Mouse (Mus musculus): ENCODE results near the gene S100a3. TPM values are rescaled to one million over a fixed set of nuclear protein-coding genes. Genes with fewer than 3 reads are reported as not detected.

The S100a3 gene
- polyA plus RNA-seq, 1 experiment = not detected

DNA sequence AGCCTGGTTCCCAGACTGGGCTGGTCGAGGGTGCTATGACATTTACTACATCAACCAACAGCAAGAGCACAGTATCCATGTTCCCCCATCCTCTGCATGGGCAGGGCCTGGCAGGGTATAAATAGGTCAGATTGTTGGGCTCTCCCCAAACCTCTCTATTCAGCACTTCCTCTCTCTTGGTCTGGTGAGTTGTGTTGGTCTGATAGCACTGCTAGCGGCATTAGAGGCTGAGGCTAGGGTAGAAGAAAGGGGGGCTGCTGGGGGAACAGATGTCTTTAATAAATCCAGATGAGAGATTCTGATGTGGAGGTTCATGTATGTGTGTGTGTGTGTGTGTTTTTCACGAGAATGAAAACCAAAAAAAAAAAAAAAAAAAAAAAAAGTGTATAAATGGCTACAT, 43.2 kb downstream of the S100a3 start, which contains the start of gene S100a4:
Gene S100a4 (plus strand): TSS at position 149 of the 400 bp plus-strand sequence.
- H3K4me1 ChIP-seq (ENCODE audit: control insufficient read depth, insufficient read depth, low read length) = peaks cover 38% of the 10 kb centered on the region
- no peak within 1 kb of the TSS for H3K4me3 ChIP-seq (ENCODE audit: insufficient read depth, low read depth, low read length)
- 41% methylated on average over 3 of the region's 3 CpGs for WGBS
- no peak for TF ChIP-seq POLR2A (IDR thresholded peaks at IDR 0.05; ENCODE audit: insufficient read depth, low read depth, low read length)
- no peak for TF ChIP-seq CTCF (IDR thresholded peaks at IDR 0.05; ENCODE audit: insufficient read depth, low read depth, low read length)
- H3K27ac ChIP-seq (ENCODE audit: insufficient read depth, low read depth, low read length) = peak within 1 kb of the TSS; percentile 27; the same call in 1 of the 2 replicates

DNA sequence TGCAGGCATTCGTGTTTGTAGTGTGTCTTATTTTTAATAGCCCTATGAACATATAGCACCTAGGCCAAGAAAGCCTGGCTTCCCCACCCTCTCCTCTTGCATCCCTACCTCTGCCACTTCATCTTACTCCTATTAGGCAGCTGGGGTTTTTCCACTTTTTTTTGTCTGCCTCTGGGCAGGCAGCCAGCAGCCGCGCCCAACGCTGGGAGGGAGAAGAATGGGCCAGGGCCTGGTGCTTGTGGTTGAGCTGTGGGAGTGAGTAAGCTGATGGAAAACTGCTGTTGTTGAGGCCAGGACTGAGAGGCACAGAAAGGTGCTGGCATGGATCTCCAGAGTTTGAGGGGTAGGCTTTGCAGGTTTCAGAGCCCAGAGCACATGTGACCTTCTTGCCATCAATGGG, 44.0 kb downstream of the S100a3 start:
- TF ChIP-seq CTCF (IDR thresholded peaks at IDR 0.05; ENCODE audit: insufficient read depth, low read depth, low read length) (no peak), POLR2A (IDR thresholded peaks at IDR 0.05; ENCODE audit: insufficient read depth, low read depth, low read length) (no peak)
- Histone ChIP-seq H3K27ac (ENCODE audit: insufficient read depth, low read depth, low read length) (peak overlapping the region; percentile 27; the same call in 1 of the 2 replicates), H3K4me3 (ENCODE audit: insufficient read depth, low read depth, low read length) (no peak overlapping the region), H3K4me1 (ENCODE audit: control insufficient read depth, insufficient read depth, low read length) (peaks cover 36% of the 10 kb centered on the region)
- WGBS = 6% methylated on average over 4 of the region's 4 CpGs

DNA sequence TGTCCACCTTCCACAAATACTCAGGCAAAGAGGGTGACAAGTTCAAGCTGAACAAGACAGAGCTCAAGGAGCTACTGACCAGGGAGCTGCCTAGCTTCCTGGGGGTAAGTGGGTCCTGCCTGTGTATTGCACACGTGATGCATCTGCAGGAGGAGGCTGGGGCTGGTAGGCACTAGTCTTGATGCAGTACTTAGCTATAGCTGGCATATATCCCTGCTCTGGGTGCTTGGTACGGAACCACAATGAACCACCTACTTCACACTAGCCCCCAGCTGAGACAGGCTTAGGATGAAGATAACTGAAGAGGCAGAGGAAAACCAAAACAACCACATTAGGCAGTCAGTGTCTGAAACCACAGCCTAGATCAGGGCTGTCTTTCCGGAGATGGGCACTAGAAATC, 44.7 kb downstream of the S100a3 start:
- TF ChIP-seq POLR2A (IDR thresholded peaks at IDR 0.05; ENCODE audit: insufficient read depth, low read depth, low read length) = no peak
- H3K4me3 ChIP-seq (ENCODE audit: insufficient read depth, low read depth, low read length) = no peak overlapping the region
- no peak overlapping the region for H3K27ac ChIP-seq (ENCODE audit: insufficient read depth, low read depth, low read length)
- WGBS = 77% methylated on average over 3 of the region's 3 CpGs
- peaks cover 32% of the 10 kb centered on the region for H3K4me1 ChIP-seq (ENCODE audit: control insufficient read depth, insufficient read depth, low read length)

DNA sequence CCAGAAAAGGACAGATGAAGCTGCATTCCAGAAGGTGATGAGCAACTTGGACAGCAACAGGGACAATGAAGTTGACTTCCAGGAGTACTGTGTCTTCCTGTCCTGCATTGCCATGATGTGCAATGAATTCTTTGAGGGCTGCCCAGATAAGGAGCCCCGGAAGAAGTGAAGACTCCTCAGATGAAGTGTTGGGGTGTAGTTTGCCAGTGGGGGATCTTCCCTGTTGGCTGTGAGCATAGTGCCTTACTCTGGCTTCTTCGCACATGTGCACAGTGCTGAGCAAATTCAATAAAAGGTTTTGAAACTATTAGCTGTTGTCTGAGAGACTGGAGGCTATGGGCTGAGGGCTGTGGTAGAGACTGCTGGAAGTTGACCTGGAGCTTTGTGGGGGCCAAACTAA, 45.4 kb downstream of the S100a3 start:
- Histone ChIP-seq H3K4me3 (ENCODE audit: insufficient read depth, low read depth, low read length) (no peak overlapping the region), H3K27ac (ENCODE audit: insufficient read depth, low read depth, low read length) (no peak overlapping the region), H3K4me1 (ENCODE audit: control insufficient read depth, insufficient read depth, low read length) (peaks cover 25% of the 10 kb centered on the region)
- WGBS = 90% methylated on average over 2 of the region's 2 CpGs
- no peak for TF ChIP-seq CTCF (IDR thresholded peaks at IDR 0.05; ENCODE audit: insufficient read depth, low read depth, low read length)
- TF ChIP-seq POLR2A (IDR thresholded peaks at IDR 0.05; ENCODE audit: insufficient read depth, low read depth, low read length) = no peak

DNA sequence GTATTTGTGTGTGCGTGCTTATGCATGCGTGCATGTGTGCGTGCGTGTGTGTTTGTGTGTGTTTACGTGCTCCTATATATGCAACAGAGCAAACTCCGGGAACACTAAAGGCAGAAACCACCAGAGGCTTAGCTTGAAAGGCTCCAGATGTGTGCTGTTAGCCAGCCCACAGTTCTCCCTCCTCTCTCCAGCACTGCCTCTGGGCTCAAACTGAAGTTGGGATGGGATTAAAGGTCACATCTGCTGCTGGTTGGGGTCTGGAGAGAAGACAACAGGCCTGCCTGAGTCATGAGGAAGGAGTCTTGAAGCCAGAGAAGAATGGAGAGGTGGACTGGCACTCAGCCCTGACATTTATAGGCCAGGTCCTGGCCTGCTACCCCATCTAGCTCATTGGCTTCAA, 45.8 kb downstream of the S100a3 start:
- Histone ChIP-seq H3K27ac (ENCODE audit: insufficient read depth, low read depth, low read length) (no peak overlapping the region), H3K4me1 (ENCODE audit: control insufficient read depth, insufficient read depth, low read length) (peaks cover 23% of the 10 kb centered on the region), H3K4me3 (ENCODE audit: insufficient read depth, low read depth, low read length) (no peak overlapping the region)
- WGBS = 88% methylated on average over 6 of the region's 6 CpGs
- TF ChIP-seq POLR2A (IDR thresholded peaks at IDR 0.05; ENCODE audit: insufficient read depth, low read depth, low read length) (no peak), CTCF (IDR thresholded peaks at IDR 0.05; ENCODE audit: insufficient read depth, low read depth, low read length) (no peak)

DNA sequence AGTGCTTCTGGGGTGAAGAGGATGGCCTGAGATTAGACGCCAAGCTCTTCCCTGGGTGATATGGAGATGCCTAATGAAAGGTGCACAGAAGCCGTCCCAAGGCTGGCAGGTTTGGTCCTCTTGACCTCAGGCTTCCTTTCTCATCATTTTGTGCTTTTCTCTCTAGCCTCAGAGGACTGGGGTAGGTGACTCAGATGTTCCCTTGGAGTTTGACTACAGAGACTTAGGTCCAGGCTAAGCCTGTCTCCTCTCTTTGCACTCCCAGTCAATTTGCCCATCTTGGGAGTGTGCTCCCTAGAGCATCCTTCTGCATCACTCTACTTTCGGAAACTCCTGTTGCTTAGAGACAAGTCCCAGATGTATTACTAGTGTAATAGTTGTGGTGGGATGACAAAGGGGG, 47.0 kb downstream of the S100a3 start:
- H3K27ac ChIP-seq (ENCODE audit: insufficient read depth, low read depth, low read length) = no peak overlapping the region
- no peak for TF ChIP-seq CTCF (IDR thresholded peaks at IDR 0.05; ENCODE audit: insufficient read depth, low read depth, low read length)
- no peak for TF ChIP-seq POLR2A (IDR thresholded peaks at IDR 0.05; ENCODE audit: insufficient read depth, low read depth, low read length)
- H3K4me3 ChIP-seq (ENCODE audit: insufficient read depth, low read depth, low read length) = no peak overlapping the region
- 89% methylated on average over 3 of the region's 3 CpGs for WGBS
- H3K4me1 ChIP-seq (ENCODE audit: control insufficient read depth, insufficient read depth, low read length) = peaks cover 19% of the 10 kb centered on the region

DNA sequence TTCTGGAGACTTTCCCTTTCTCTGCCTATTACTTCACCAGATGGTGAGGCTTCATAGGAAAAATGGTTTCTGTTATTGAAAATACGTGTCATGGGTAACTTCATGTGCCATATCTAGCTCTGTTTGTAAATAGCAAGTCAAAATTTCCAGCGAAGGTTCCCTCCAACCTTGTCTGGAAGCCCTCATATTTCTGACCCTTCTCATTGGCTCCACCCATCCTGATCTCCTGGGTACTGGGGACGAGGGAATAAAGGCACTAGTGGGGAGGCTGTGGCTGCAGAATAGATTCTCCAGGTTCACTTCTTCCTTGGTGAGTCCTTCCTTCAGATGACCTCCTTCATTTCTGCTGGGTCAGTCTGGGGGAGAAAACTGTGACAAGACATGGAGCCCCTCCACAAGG, 47.8 kb downstream of the S100a3 start, which contains the start of gene S100a5:
Gene S100a5 (plus strand): TSS at position 301 of the 400 bp plus-strand sequence.
- WGBS = 85% methylated on average over 3 of the region's 3 CpGs
- H3K4me3 ChIP-seq (ENCODE audit: insufficient read depth, low read depth, low read length) = no peak within 1 kb of the TSS
- H3K27ac ChIP-seq (ENCODE audit: insufficient read depth, low read depth, low read length) = no peak within 1 kb of the TSS
- TF ChIP-seq POLR2A (IDR thresholded peaks at IDR 0.05; ENCODE audit: insufficient read depth, low read depth, low read length) (no peak), CTCF (IDR thresholded peaks at IDR 0.05; ENCODE audit: insufficient read depth, low read depth, low read length) (no peak)
- H3K4me1 ChIP-seq (ENCODE audit: control insufficient read depth, insufficient read depth, low read length) = peaks cover 25% of the 10 kb centered on the region

DNA sequence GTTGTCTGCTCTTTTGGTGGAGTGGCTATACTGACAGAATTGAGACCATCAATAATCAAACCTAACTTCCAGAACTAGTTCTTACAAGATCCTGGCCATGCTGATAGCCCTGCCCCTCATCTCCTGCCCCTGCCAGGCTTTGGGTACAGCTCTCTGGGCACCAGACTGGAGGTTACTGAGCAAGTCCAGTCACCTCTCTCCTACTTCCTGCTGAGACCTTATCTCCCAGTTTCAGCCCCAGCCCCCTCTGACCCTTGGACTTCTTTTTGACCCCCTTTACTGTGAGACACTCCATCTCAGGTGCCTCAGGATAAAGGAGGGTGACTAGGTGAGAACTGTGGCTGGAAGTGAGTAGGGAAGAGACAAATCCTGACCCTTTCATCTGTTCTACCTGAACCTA, 48.7 kb downstream of the S100a3 start:
- no peak overlapping the region for H3K4me3 ChIP-seq (ENCODE audit: insufficient read depth, low read depth, low read length)
- TF ChIP-seq POLR2A (IDR thresholded peaks at IDR 0.05; ENCODE audit: insufficient read depth, low read depth, low read length) (no peak), CTCF (IDR thresholded peaks at IDR 0.05; ENCODE audit: insufficient read depth, low read depth, low read length) (no peak)
- no peak overlapping the region for H3K27ac ChIP-seq (ENCODE audit: insufficient read depth, low read depth, low read length)
- H3K4me1 ChIP-seq (ENCODE audit: control insufficient read depth, insufficient read depth, low read length) = peaks cover 26% of the 10 kb centered on the region

DNA sequence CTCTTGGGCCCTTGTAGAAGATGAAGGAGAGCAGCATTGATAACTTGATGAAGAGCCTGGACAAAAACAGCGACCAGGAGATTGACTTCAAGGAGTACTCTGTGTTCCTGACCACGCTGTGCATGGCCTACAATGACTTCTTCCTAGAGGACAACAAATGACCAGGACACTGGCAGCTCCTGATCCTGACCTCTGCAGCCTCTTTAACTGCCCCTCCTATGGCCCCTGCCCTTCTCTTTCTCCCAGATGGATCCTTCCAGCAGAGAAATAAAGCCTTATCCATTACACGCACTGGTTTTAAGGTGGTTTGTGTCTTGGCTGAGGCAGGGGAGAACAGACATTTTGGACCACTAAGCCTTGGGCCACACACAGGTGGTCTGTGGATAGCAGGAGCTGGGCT, 51.1 kb downstream of the S100a3 start:
- peaks cover 13% of the 10 kb centered on the region for H3K4me1 ChIP-seq (ENCODE audit: control insufficient read depth, insufficient read depth, low read length)
- TF ChIP-seq POLR2A (IDR thresholded peaks at IDR 0.05; ENCODE audit: insufficient read depth, low read depth, low read length) (no peak), CTCF (IDR thresholded peaks at IDR 0.05; ENCODE audit: insufficient read depth, low read depth, low read length) (no peak)
- 96% methylated on average over 3 of the region's 3 CpGs for WGBS
- H3K4me3 ChIP-seq (ENCODE audit: insufficient read depth, low read depth, low read length) = no peak overlapping the region
- no peak overlapping the region for H3K27ac ChIP-seq (ENCODE audit: insufficient read depth, low read depth, low read length)

DNA sequence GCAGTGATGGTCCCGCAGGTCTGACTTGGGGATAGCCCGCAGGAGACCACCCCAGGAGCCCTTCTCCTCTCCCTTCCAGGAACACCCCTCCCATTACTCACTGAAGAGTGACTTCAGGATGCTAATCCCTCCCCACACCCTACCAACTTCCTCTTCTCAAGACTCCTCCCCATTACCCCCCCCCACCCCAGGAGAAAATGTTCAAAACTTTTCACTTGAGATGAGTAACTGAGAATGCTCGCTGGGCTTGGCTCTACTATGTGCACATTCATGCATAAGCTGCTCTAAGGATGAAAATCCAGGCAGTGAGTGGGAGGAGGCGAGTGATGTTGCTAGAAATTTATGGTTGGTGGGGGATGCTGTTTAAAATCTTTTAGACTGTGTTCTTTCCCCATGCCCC, 51.7 kb downstream of the S100a3 start:
- Histone ChIP-seq H3K4me3 (ENCODE audit: insufficient read depth, low read depth, low read length) (no peak overlapping the region), H3K4me1 (ENCODE audit: control insufficient read depth, insufficient read depth, low read length) (peaks cover 13% of the 10 kb centered on the region), H3K27ac (ENCODE audit: insufficient read depth, low read depth, low read length) (no peak overlapping the region)
- WGBS = 71% methylated on average over 4 of the region's 4 CpGs
- TF ChIP-seq CTCF (IDR thresholded peaks at IDR 0.05; ENCODE audit: insufficient read depth, low read depth, low read length) (no peak), POLR2A (IDR thresholded peaks at IDR 0.05; ENCODE audit: insufficient read depth, low read depth, low read length) (no peak)
